Mouse (Mus musculus) kidney, postnatal 0 days (tissue): ENCODE results near the gene Ubxn1. TPM values are rescaled to one million over a fixed set of nuclear protein-coding genes. Genes with fewer than 3 reads are reported as not detected.
"Not testable (repeated sequence)": the region's sequence is repeated elsewhere in the genome, so short reads cannot be mapped to it uniquely, and the experiment has no call there.

Experiments used
- ATAC-seq: fragments of 200-750 bp; cut with Nextera tagmentation; replicated peaks from 2 replicates; pipeline ENCODE4 v1.8.0; 2017; ENCODE audit warnings: low read depth, moderate number of reproducible peaks, moderate TSS enrichment, moderate library complexity; ENCODE audit not compliant: low FRiP score
- DNase-seq: peaks from one replicate; pipeline ENCODE4 v3.0.0-alpha.2; 2016; ENCODE audit warnings: low spot score
- H3K27ac ChIP-seq: fragments of 300-500 bp; sonication (generic); 2 replicates; pipeline ENCODE4 v1.5.1; 2014; ENCODE audit warnings: mild to moderate bottlenecking
- H3K27me3 ChIP-seq: fragments of 300-500 bp; sonication (generic); 2 replicates; pipeline ENCODE4 v1.6.1; 2014; ENCODE audit warnings: low read length, mixed read lengths; ENCODE audit not compliant: insufficient read depth
- H3K36me3 ChIP-seq: fragments of 300-500 bp; sonication (generic); 2 replicates; pipeline ENCODE4 v1.6.1; 2014; ENCODE audit warnings: low read length, mixed read lengths; ENCODE audit not compliant: insufficient read depth
- H3K4me1 ChIP-seq: fragments of 300-500 bp; sonication (generic); replicated peaks from 2 replicates; pipeline ENCODE4 v1.6.1; 2014; ENCODE audit warnings: antibody characterized with exemption, low read length, mixed read lengths; ENCODE audit not compliant: insufficient read depth
- H3K4me2 ChIP-seq: fragments of 300-500 bp; sonication (generic); 2 replicates; pipeline ENCODE4 v1.6.1; 2014; ENCODE audit warnings: mild to moderate bottlenecking, low read length, moderate library complexity, mixed read lengths
- H3K4me3 ChIP-seq: fragments of 300-500 bp; sonication (generic); replicated peaks from 2 replicates; pipeline ENCODE4 v1.5.1; 2014; ENCODE audit warnings: low read depth, low read length
- H3K9ac ChIP-seq: fragments of 300-500 bp; sonication (generic); 2 replicates; pipeline ENCODE4 v1.6.1; 2014; ENCODE audit warnings: low read depth, low read length
- H3K9me3 ChIP-seq: fragments of 300-500 bp; sonication (generic); replicated peaks from 2 replicates; pipeline ENCODE4 v1.6.1; 2016; ENCODE audit warnings: low read length, inconsistent platforms, mixed read lengths
- CTCF ChIP-seq: IDR thresholded peaks from 2 replicates; pipeline ENCODE4 v1.5.1; 2016; ENCODE audit warnings: antibody characterized with exemption, low read depth, mild to moderate bottlenecking, moderate library complexity
- WGBS: fragments of 180-500 bp; shearing (Covaris S2); extraction: QIAGEN DNeasy Blood & Tissue Kit; methylation state at CpG from one replicate; pipeline ENCODE4 v1.1.7; 2014; 5-methylcytosine and 5-hydroxymethylcytosine counted together
- polyA plus RNA-seq: library from polyadenylated mRNA; unstranded; fragments of >200 nt; fragmentation: Nextera tagmentation; extraction: Ambion mirVana; gene quantifications from 2 replicates; pipeline ENCODE4 v1.2.1, GENCODE M21; 2015

Gene Ubxn1
- polyA plus RNA-seq, 1 experiment from 2014 or later: 195 TPM

GRCm38 (mm10) chr19:8853117-8853516, 18.2 kb upstream of the Ubxn1 start:
- Histone ChIP-seq H3K9ac (no peak overlapping the region), H3K36me3 (no peaks in the 10 kb centered on the region), H3K4me1 (no peaks in the 10 kb centered on the region), H3K27me3 (no peaks in the 10 kb centered on the region), H3K9me3 (no peaks in the 10 kb centered on the region), H3K4me2 (no peak overlapping the region), H3K4me3 (no peak overlapping the region), H3K27ac (no peak overlapping the region)
- DNase-seq (no peak), ATAC-seq (no peak)
- WGBS: 83% methylated on average over 3 of the region's 3 CpGs
- TF ChIP-seq CTCF: no peak

GRCm38 (mm10) chr19:8857689-8858088, 13.6 kb upstream of the Ubxn1 start:
- Histone ChIP-seq H3K36me3 (no peaks in the 10 kb centered on the region), H3K9ac (no peak overlapping the region), H3K4me3 (no peak overlapping the region), H3K27me3 (no peaks in the 10 kb centered on the region), H3K27ac (no peak overlapping the region), H3K9me3 (no peaks in the 10 kb centered on the region), H3K4me1 (no peaks in the 10 kb centered on the region), H3K4me2 (no peak overlapping the region)
- DNase-seq (peak; percentile 75), ATAC-seq (no peak; the same call in 1 of the 2 replicates)
- peak; percentile 78 for TF ChIP-seq CTCF
- WGBS: 40% methylated on average over 4 of the region's 4 CpGs

GRCm38 (mm10) chr19:8859018-8859417, 12.3 kb upstream of the Ubxn1 start:
- no peak overlapping the region for H3K27ac ChIP-seq
- WGBS: 22% methylated on average over 1 of the region's 1 CpGs
- TF ChIP-seq CTCF: peak; percentile 60

GRCm38 (mm10) chr19:8864265-8864664, 7.0 kb upstream of the Ubxn1 start:
- no peaks in the 10 kb centered on the region for H3K27me3 ChIP-seq
- H3K27ac ChIP-seq: no peak overlapping the region
- no peak for TF ChIP-seq CTCF
- no peak overlapping the region for H3K4me3 ChIP-seq
- H3K9me3 ChIP-seq: no peaks in the 10 kb centered on the region
- WGBS: 84% methylated on average over 6 of the region's 6 CpGs
- H3K4me1 ChIP-seq: no peaks in the 10 kb centered on the region
- no peak for DNase-seq
- no peak for ATAC-seq
- no peaks in the 10 kb centered on the region for H3K36me3 ChIP-seq
- H3K9ac ChIP-seq: no peak overlapping the region
- no peak overlapping the region for H3K4me2 ChIP-seq

More at GRCm38 (mm10) chr19:8859018-8859417, 12.3 kb upstream of the Ubxn1 start:
- Histone ChIP-seq H3K9ac (no peak overlapping the region), H3K9me3 (no peaks in the 10 kb centered on the region), H3K27me3 (no peaks in the 10 kb centered on the region), H3K4me2 (no peak overlapping the region), H3K36me3 (no peaks in the 10 kb centered on the region), H3K4me1 (no peaks in the 10 kb centered on the region), H3K4me3 (no peak overlapping the region)
- DNase-seq: no peak
- no peak for ATAC-seq

- H3K4me2 ChIP-seq: peak overlapping the region; percentile 51; the same call in 1 of the 2 replicates
- 76% methylated on average over 3 of the region's 3 CpGs for WGBS
- H3K9ac ChIP-seq: 0 out of 2 replicates have a peak overlapping the region, but pooled peaks have one; percentile 96
- H3K4me3 ChIP-seq, H3K27ac ChIP-seq, DNase-seq, H3K9me3 ChIP-seq, ATAC-seq, H3K4me1 ChIP-seq, H3K27me3 ChIP-seq: not testable (repeated sequence)
- peaks cover 20% of the 10 kb centered on the region for H3K36me3 ChIP-seq
Measured at GRCm38 (mm10) chr19:8870381-8870780, 915 bp upstream of the Ubxn1 start.

GRCm38 (mm10) chr19:8870838-8871237, 458 bp upstream of the Ubxn1 start:
- WGBS: 47% methylated on average over 9 of the region's 9 CpGs
- TF ChIP-seq CTCF: no peak
- peak overlapping the region; percentile 96; the same call in 1 of the 2 replicates for H3K9ac ChIP-seq
- peaks cover 20% of the 10 kb centered on the region for H3K36me3 ChIP-seq
- 0 out of 2 replicates have a peak, but pooled peaks cover 5% of the 10 kb centered on the region for H3K4me1 ChIP-seq
- H3K4me3 ChIP-seq: peak overlapping the region; percentile 96
- no peaks in the 10 kb centered on the region for H3K27me3 ChIP-seq
- no peak for DNase-seq
- H3K27ac ChIP-seq: peak overlapping the region; percentile 60
- no peaks in the 10 kb centered on the region for H3K9me3 ChIP-seq
- no peak for ATAC-seq
- H3K4me2 ChIP-seq: peak overlapping the region; percentile 51

- H3K27ac ChIP-seq: peak overlapping the region; percentile 90
- WGBS: 63% methylated on average over 10 of the region's 10 CpGs
- H3K36me3 ChIP-seq: peaks cover 31% of the 10 kb centered on the region
- H3K4me3 ChIP-seq: peak overlapping the region; percentile 96
- ATAC-seq (no peak), DNase-seq (no peak)
- H3K4me2 ChIP-seq: peak overlapping the region; percentile 80
- no peak for TF ChIP-seq CTCF
- peak overlapping the region; percentile 96 for H3K9ac ChIP-seq
- no peaks in the 10 kb centered on the region for H3K9me3 ChIP-seq
- H3K27me3 ChIP-seq: no peaks in the 10 kb centered on the region
- 0 out of 2 replicates have a peak, but pooled peaks cover 5% of the 10 kb centered on the region for H3K4me1 ChIP-seq
Measured at GRCm38 (mm10) chr19:8872266-8872840, 1.1 kb downstream of the Ubxn1 start.
